Mouse (Mus musculus) bone marrow, adult 2 months (tissue): ENCODE results near the gene Zfp42. TPM values are rescaled to one million over a fixed set of nuclear protein-coding genes. Genes with fewer than 3 reads are reported as not detected.

Source experiments
- H3K27ac ChIP-seq: fragments of 200-500 bp; 2 replicates; pipeline ENCODE4 v1.5.1; 2012; ENCODE audit warnings: low read depth, mild to moderate bottlenecking, control low read depth, inconsistent platforms, low read length; ENCODE audit not compliant: control insufficient read depth, poor library complexity, insufficient read depth
- H3K4me1 ChIP-seq: fragments of 200-500 bp; 2 replicates; pipeline ENCODE4 v1.6.1; 2011; ENCODE audit warnings: low read length; ENCODE audit not compliant: control insufficient read depth, insufficient read depth
- H3K4me3 ChIP-seq: fragments of 200-500 bp; replicated peaks from 2 replicates; pipeline ENCODE3; 2011; ENCODE audit warnings: mild to moderate bottlenecking, low read depth, low read length, control low read depth; ENCODE audit not compliant: control insufficient read depth
- CTCF ChIP-seq: fragments of 200-500 bp; IDR thresholded peaks from 2 replicates; pipeline ENCODE4 v1.5.1; 2011; ENCODE audit warnings: low read length, control low read depth; ENCODE audit not compliant: control insufficient read depth, insufficient read depth
- POLR2A ChIP-seq: fragments of 200-500 bp; IDR thresholded peaks from 2 replicates; pipeline ENCODE4 v1.6.1; 2011; ENCODE audit warnings: low read depth, mild to moderate bottlenecking, control low read depth, low read length, borderline replicate concordance; ENCODE audit not compliant: control insufficient read depth
- WGBS: fragments of 180-500 bp; shearing (Covaris S2); methylation state at CpG from one replicate; pipeline ENCODE4 v1.1.7; 2018; 5-methylcytosine and 5-hydroxymethylcytosine counted together
- polyA plus RNA-seq: library from polyadenylated mRNA; stranded (reverse); fragments of >200 nt; gene quantifications from 2 replicates; pipeline ENCODE4 v1.2.4, GENCODE M21; 2011; ENCODE audit warnings: low replicate concordance; ENCODE audit not compliant: missing spikeins, insufficient read depth, insufficient read length

Gene Zfp42
- polyA plus RNA-seq, 1 experiment = 6.9 TPM

- WGBS = 71% methylated on average over 2 of the region's 2 CpGs
These were observed 1.4 kb upstream of the Zfp42 start for GRCm38 (mm10) chr8:43308213-43308612.

GRCm38 (mm10) chr8:43305676-43306075 is 1.1 kb downstream of the Zfp42 start:
- no peak for TF ChIP-seq CTCF
- TF ChIP-seq POLR2A = no peak
- Histone ChIP-seq H3K27ac (no peak overlapping the region), H3K4me1 (no peaks in the 10 kb centered on the region), H3K4me3 (no peak overlapping the region)
- WGBS = 90% methylated on average over 14 of the region's 14 CpGs

More at GRCm38 (mm10) chr8:43308213-43308612, 1.4 kb upstream of the Zfp42 start:
- no peak for TF ChIP-seq POLR2A
- no peak for TF ChIP-seq CTCF
- Histone ChIP-seq H3K4me1 (no peaks in the 10 kb centered on the region), H3K27ac (no peak overlapping the region), H3K4me3 (no peak overlapping the region)

GRCm38 (mm10) chr8:43299796-43300195 is 7.0 kb downstream of the Zfp42 start:
- Histone ChIP-seq H3K4me1 (no peaks in the 10 kb centered on the region), H3K4me3 (no peak overlapping the region), H3K27ac (no peak overlapping the region)
- TF ChIP-seq POLR2A (no peak), CTCF (no peak)
- 68% methylated on average over 5 of the region's 5 CpGs for WGBS

GRCm38 (mm10) chr8:43295826-43296225 is 11.0 kb downstream of the Zfp42 start:
- Histone ChIP-seq H3K4me1 (no peaks in the 10 kb centered on the region), H3K4me3 (no peak overlapping the region), H3K27ac (no peak overlapping the region)
- TF ChIP-seq POLR2A (no peak), CTCF (no peak)
- 87% methylated on average over 21 of the region's 21 CpGs for WGBS

- TF ChIP-seq CTCF (no peak), POLR2A (no peak)
- WGBS = 64% methylated on average over 4 of the region's 4 CpGs
- Histone ChIP-seq H3K4me1 (no peaks in the 10 kb centered on the region), H3K27ac (no peak overlapping the region), H3K4me3 (no peak overlapping the region)
These were observed 12.6 kb downstream of the Zfp42 start for GRCm38 (mm10) chr8:43294191-43294590.

GRCm38 (mm10) chr8:43290424-43291111 is 16.2 kb downstream of the Zfp42 start:
- no peak overlapping the region for H3K27ac ChIP-seq
- WGBS = 88% methylated on average over 5 of the region's 5 CpGs

GRCm38 (mm10) chr8:43289781-43290180 is 17.0 kb downstream of the Zfp42 start:
- Histone ChIP-seq H3K4me3 (no peak overlapping the region), H3K4me1 (no peaks in the 10 kb centered on the region), H3K27ac (no peak overlapping the region)
- WGBS = 88% methylated on average over 5 of the region's 5 CpGs
- TF ChIP-seq POLR2A (no peak), CTCF (no peak)

More at GRCm38 (mm10) chr8:43290424-43291111, 16.2 kb downstream of the Zfp42 start:
- Histone ChIP-seq H3K4me3 (no peak overlapping the region), H3K4me1 (no peaks in the 10 kb centered on the region)
- TF ChIP-seq POLR2A (no peak), CTCF (no peak)

- 78% methylated on average over 1 of the region's 1 CpGs for WGBS
These were observed 17.9 kb downstream of the Zfp42 start for GRCm38 (mm10) chr8:43288840-43289239.

More at GRCm38 (mm10) chr8:43288840-43289239, 17.9 kb downstream of the Zfp42 start:
- TF ChIP-seq CTCF (no peak), POLR2A (no peak)
- Histone ChIP-seq H3K27ac (no peak overlapping the region), H3K4me1 (no peaks in the 10 kb centered on the region), H3K4me3 (no peak overlapping the region)
